Mouse (Mus musculus) kidney, adult 2 months (tissue): ENCODE data around the gene Glipr2.

Source experiments
- CTCF ChIP-seq: fragments of 200-500 bp; conservative IDR thresholded peaks from 2 replicates; pipeline ENCODE4 v1.5.1; 2011; ENCODE audit warnings: low read depth, mild to moderate bottlenecking, control low read depth, low read length, moderate library complexity, mixed read lengths; ENCODE audit not compliant: insufficient read depth, insufficient read length
- POLR2A ChIP-seq: fragments of 200-500 bp; IDR thresholded peaks from one replicate; pipeline ENCODE4 v1.6.1; 2011; ENCODE audit warnings: low read depth, low read length, control low read depth

GRCm38 (mm10) chr4:43988976-43989375 lies 31.8 kb downstream of the Glipr2 start:
- no peak for TF ChIP-seq POLR2A
- no peak for TF ChIP-seq CTCF
